Mouse (Mus musculus) liver, adult 2 months (tissue): ENCODE data around the gene Gm10644. TPM values are rescaled to one million over a fixed set of nuclear protein-coding genes. Genes with fewer than 3 reads are reported as not detected.

Experiments
- DNase-seq: peaks from one replicate; pipeline ENCODE4 v3.0.0-alpha.2; 2011; ENCODE audit warnings: low read depth, low spot score; ENCODE audit errors: extremely low read depth
- H3K27ac ChIP-seq: fragments of 200-500 bp; replicated peaks from 2 replicates; pipeline ENCODE4 v1.5.1; 2012; ENCODE audit warnings: low read depth, mild to moderate bottlenecking, control low read depth, inconsistent platforms, low read length; ENCODE audit not compliant: insufficient read depth
- H3K27me3 ChIP-seq: fragments of 200-500 bp; 2 replicates; pipeline ENCODE4 v1.6.1; 2012; ENCODE audit warnings: mild to moderate bottlenecking, moderate library complexity, low read length, inconsistent platforms; ENCODE audit not compliant: control insufficient read depth, insufficient read depth
- H3K36me3 ChIP-seq: fragments of 200-500 bp; 2 replicates; pipeline ENCODE4 v1.6.1; 2012; ENCODE audit warnings: low read length, inconsistent platforms; ENCODE audit not compliant: control insufficient read depth, insufficient read depth
- H3K4me1 ChIP-seq: fragments of 200-500 bp; 2 replicates; pipeline ENCODE4 v1.6.1; 2011; ENCODE audit warnings: low read length; ENCODE audit not compliant: control insufficient read depth, insufficient read depth
- H3K4me3 ChIP-seq: fragments of 200-500 bp; 2 replicates; pipeline ENCODE4 v1.5.1; 2011; ENCODE audit warnings: low read depth, mild to moderate bottlenecking, control low read depth, low read length, moderate library complexity; ENCODE audit not compliant: insufficient read depth
- H3K79me2 ChIP-seq: fragments of 200-500 bp; 2 replicates; pipeline ENCODE4 v1.6.1; 2012; ENCODE audit warnings: inconsistent platforms, mild to moderate bottlenecking, low read length, moderate library complexity; ENCODE audit not compliant: control insufficient read depth, insufficient read depth
- H3K9ac ChIP-seq: fragments of 200-500 bp; 2 replicates; pipeline ENCODE4 v1.6.1; 2012; ENCODE audit warnings: low read depth, mild to moderate bottlenecking, control low read depth, inconsistent platforms, low read length
- CTCF ChIP-seq: fragments of 200-500 bp; IDR thresholded peaks from 2 replicates; pipeline ENCODE4 v1.5.1; 2011; ENCODE audit warnings: low read depth, low read length, control low read depth
- POLR2A ChIP-seq: fragments of 200-500 bp; IDR thresholded peaks from 2 replicates; pipeline ENCODE4 v1.6.1; 2011; ENCODE audit warnings: low read length, control low read depth; ENCODE audit not compliant: insufficient read depth; ENCODE audit errors: extremely low read depth
- WGBS: fragments of 180-500 bp; shearing (Covaris S2); methylation state at CpG from one replicate; pipeline ENCODE4 v1.1.7; 2018; 5-methylcytosine and 5-hydroxymethylcytosine counted together
- polyA plus RNA-seq: library from polyadenylated mRNA; depleted of rRNA; stranded (reverse); fragments of >200 nt; gene quantifications from 2 replicates; pipeline ENCODE4 v1.2.3, GENCODE M21; 2012
- total RNA-seq: library from RNA; depleted of rRNA; stranded (reverse); fragments of >200 nt; gene quantifications from 2 replicates; pipeline ENCODE4 v1.2.3, GENCODE M21; 2014

The Gm10644 gene
- total and polyA plus RNA-seq, 2 experiments = 1.8 to 4.0 TPM

DNA sequence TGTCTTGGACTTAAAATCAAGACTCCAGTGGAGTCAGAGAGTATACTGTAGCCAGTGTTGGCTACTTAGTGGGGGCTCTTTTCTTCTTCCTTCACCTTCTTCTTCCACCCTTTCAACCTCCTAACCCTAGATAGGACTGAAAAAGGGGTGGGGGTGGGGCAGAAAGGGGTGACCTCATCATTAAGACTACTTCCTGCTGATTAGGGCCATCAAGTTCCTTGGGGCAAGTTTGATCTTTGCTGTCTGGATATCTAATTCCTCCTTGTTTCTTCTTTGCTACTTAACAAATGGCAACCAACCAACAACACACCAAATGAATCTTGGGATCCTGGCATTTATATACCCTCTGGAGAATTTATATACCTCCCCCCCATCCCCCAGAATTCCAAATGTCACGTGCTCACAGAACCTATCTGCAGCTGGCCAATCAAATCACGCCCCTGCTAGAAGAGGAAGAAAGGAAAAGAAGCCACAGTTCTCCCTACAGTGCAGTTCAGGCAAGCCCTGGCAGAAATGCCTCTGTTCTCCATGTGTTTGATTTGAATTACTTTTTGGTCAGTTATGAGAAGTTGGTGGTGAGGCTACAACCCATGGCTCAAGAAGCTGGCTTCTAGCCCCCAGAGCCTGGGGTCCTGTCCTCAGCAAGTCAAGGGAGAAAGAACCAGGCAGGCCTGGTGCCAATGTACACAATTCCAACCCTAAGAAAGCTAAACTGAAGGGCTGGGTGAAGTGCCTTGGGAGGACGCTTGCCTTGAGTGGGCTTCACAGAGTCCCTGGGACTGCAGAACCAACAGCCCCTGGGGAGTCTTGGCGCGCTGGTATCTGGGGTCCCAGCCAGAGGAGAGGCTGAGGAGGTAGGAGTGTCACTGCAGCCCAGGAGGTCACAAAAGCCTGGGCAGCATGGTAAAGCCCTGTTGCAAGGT is 42.9 kb downstream of the Gm10644 start:
- H3K79me2 ChIP-seq = no peaks in the 10 kb centered on the region
- no peaks in the 10 kb centered on the region for H3K4me1 ChIP-seq
- H3K27me3 ChIP-seq = 0 out of 2 replicates have a peak, but pooled peaks cover 2% of the 10 kb centered on the region
- 80% methylated on average over 5 of the region's 5 CpGs for WGBS
- no peak overlapping the region for H3K27ac ChIP-seq
- no peak for TF ChIP-seq CTCF
- TF ChIP-seq POLR2A = no peak
- H3K4me3 ChIP-seq = no peak overlapping the region
- no peak for DNase-seq
- H3K36me3 ChIP-seq = no peaks in the 10 kb centered on the region
- H3K9ac ChIP-seq = no peak overlapping the region

- Histone ChIP-seq H3K9ac (no peak overlapping the region), H3K79me2 (no peaks in the 10 kb centered on the region), H3K4me3 (no peak overlapping the region), H3K36me3 (no peaks in the 10 kb centered on the region), H3K4me1 (no peaks in the 10 kb centered on the region; the same call in 1 of the 2 replicates), H3K27ac (no peak overlapping the region), H3K27me3 (no peaks in the 10 kb centered on the region)
- no peak for DNase-seq
- TF ChIP-seq POLR2A (no peak), CTCF (no peak)
- WGBS = 80% methylated on average over 8 of the region's 8 CpGs
Observed at GRCm38 (mm10) chr8:83909311-83909710, 45.7 kb downstream of the Gm10644 start.

DNA sequence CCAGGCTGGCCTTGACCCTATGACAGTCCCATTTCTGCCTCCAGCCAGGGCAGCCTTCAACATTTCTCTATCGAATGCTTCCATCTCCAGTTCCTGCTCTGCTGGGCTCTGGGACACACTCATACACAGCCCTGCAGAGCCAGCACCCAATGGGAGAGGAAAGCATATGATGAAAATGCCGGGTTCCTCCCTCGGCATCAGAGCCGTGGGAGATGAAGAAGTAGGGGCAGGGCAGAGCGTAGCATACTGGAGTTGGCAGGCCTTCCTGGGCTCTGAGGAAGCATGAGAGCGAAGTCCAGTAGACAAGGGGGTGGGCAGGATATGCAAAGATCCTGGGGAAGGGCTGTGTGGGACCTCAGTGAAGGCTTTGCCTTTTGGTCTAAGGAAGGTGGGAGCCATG is 46.4 kb downstream of the Gm10644 start:
- H3K4me1 ChIP-seq = no peaks in the 10 kb centered on the region; the same call in 1 of the 2 replicates
- no peak overlapping the region for H3K27ac ChIP-seq
- DNase-seq = no peak
- H3K79me2 ChIP-seq = no peaks in the 10 kb centered on the region
- no peaks in the 10 kb centered on the region for H3K27me3 ChIP-seq
- 53% methylated on average over 6 of the region's 6 CpGs for WGBS
- H3K4me3 ChIP-seq = no peak overlapping the region
- TF ChIP-seq CTCF = no peak
- no peak for TF ChIP-seq POLR2A
- no peak overlapping the region for H3K9ac ChIP-seq
- no peaks in the 10 kb centered on the region for H3K36me3 ChIP-seq

- Histone ChIP-seq H3K9ac (no peak overlapping the region), H3K4me3 (no peak overlapping the region), H3K4me1 (no peaks in the 10 kb centered on the region; the same call in 1 of the 2 replicates), H3K36me3 (no peaks in the 10 kb centered on the region), H3K27ac (no peak overlapping the region), H3K27me3 (peaks cover 6% of the 10 kb centered on the region; the same call in 1 of the 2 replicates), H3K79me2 (no peaks in the 10 kb centered on the region)
- TF ChIP-seq POLR2A (no peak), CTCF (no peak)
- no peak for DNase-seq
- 45% methylated on average over 13 of the region's 13 CpGs for WGBS
Observed at GRCm38 (mm10) chr8:83902961-83903666, 51.9 kb downstream of the Gm10644 start.

GRCm38 (mm10) chr8:83901566-83902485 is 53.2 kb downstream of the Gm10644 start:
- Histone ChIP-seq H3K4me3 (no peak overlapping the region), H3K9ac (no peak overlapping the region), H3K27me3 (peaks cover 6% of the 10 kb centered on the region; the same call in 1 of the 2 replicates), H3K36me3 (no peaks in the 10 kb centered on the region), H3K27ac (no peak overlapping the region), H3K79me2 (no peaks in the 10 kb centered on the region), H3K4me1 (no peaks in the 10 kb centered on the region; the same call in 1 of the 2 replicates)
- TF ChIP-seq POLR2A (no peak), CTCF (no peak)
- WGBS = 38% methylated on average over 14 of the region's 14 CpGs
- no peak for DNase-seq
